Mouse (Mus musculus) R1 (cell line): ENCODE measurements around the gene Hpse2.

Source experiments
- DNase-seq: peaks from one replicate; pipeline ENCODE4 v3.0.0-alpha.2; 2018; ENCODE audit warnings: low read depth, low spot score

Gene Hpse2

GRCm38 (mm10) chr19:42779531-42780155, 608.5 kb downstream of the Hpse2 start, which contains the start of gene Hps1:
Gene Hps1 (minus strand): TSS chr19:42779978.
- DNase-seq, result peak; percentile 94

GRCm38 (mm10) chr19:42777801-42778200, 610.4 kb downstream of the Hpse2 start:
- DNase-seq, result peak; percentile 67

GRCm38 (mm10) chr19:42776813-42777212, 611.3 kb downstream of the Hpse2 start:
- DNase-seq, result peak; percentile 82

GRCm38 (mm10) chr19:42770141-42770872, 617.8 kb downstream of the Hpse2 start:
- no peak for DNase-seq

DNA sequence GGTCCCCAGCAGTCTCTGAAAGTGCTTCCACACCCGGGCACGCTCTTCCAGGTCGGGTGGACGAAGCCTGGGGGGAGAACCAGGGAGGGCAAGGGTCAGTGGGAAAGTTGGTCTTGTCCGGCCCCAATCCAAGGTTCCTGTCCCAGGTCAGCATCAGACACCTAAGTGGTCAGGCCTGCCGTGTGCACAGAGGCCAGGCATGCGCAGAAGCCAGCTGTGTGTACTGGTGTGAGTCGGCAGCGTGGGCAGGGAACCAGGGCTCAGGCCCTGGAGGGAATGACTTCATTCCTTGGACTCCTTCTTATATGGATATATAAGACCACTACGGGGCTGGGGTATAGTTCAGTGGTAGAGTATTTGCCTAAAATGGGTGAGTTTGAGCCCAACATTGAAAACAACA, 618.5 kb downstream of the Hpse2 start:
- no peak for DNase-seq

DNA sequence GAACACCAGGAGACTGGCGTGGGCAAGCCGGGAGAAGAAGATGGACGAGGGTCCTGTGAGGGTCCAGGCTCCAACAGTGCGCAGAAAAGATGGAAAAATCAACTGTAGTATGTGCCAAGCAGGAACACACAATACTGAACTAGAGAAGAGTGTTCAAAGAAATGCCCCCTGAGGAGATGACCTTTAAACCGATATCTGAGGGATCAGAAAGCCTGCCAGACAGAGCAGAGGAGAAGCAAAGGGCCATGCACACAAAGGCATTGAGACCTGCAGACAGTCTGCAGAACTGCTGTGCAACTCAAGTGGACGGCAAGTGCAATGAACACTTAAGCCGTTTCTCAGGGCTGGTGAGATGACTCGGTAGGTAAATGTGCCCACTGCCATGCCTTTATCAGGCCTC, 620.8 kb downstream of the Hpse2 start:
- DNase-seq, result no peak

- no peak for DNase-seq
Observed at GRCm38 (mm10) chr19:42764398-42764797, 623.8 kb downstream of the Hpse2 start.

GRCm38 (mm10) chr19:42756671-42757070, 631.5 kb downstream of the Hpse2 start:
- no peak for DNase-seq

DNA sequence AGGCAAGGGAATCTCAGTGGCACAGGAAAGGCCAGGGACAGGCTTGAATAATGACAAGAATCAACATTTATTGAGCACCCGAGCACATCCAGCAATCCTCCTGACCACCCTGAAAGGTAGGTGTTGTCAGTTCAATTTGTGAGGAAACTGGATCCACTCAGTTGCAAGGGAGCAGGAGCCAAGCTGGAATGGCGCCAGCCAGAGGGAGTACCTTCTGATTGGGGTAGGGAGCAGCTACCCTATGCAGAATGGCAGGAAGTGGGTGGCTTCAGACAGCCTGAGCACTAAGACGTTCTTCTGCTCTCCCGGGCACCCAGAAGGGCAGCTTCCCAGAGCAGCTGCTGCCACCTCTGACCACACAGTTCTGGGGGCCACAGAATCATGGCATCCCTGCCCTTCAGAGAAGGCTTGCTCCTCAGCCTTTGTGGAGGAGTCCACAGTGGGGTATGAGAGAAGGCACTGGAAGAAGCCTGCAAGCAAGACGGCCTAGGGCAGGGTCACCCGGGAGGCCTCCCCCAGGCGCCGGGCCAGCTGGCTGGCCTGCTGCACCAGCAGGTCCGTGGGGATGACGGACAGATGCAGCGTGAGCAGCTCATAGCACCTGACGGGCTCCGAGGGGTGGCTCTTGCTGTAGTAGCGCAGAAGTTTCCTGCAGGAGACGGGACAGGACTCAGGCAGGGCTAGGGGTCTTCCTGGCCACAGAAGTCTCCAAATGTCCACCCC, 632.8 kb downstream of the Hpse2 start:
- DNase-seq, result no peak

DNA sequence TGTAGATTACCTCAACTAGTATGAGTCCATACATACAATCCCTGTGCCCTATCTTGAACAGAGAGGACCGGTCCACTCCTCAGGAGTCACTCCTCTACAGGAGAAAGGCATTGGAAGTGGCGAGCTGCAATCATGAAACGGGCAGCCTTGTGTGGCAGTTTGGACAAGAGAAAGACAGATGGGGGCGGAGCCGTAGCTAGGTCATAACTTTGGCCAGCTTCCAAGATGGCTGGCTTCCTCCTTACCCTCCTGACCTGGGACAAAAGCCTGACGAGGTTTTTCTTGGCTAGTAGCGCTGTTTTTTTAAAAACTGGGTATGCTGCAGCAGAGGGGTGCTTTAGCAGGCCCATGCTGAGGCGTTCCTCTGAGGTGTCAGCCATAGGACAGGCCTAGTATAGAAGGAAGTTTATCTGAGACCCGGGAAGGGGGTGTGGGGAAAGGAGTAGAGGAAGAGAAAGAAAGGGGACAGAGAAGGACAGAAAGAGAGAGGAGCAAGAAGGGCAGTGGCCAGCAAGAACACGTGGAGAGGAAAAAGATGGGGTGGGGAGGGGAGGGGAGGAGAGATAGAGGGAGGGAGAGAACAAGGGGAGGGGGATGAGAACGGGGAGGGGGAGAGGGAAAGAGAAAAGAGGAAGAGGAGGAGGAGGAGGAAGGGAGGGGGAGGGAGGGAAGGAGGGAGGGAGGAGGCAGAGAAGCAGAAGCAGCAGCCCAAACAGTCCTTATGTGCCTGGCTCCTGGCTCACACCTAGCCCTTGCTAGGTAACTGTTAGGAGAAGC, 634.8 kb downstream of the Hpse2 start:
- DNase-seq, result no peak

GRCm38 (mm10) chr19:42752363-42752931, 635.7 kb downstream of the Hpse2 start, which contains the start of gene Pyroxd2:
Gene Pyroxd2 (minus strand): TSS chr19:42752775.
- DNase-seq, result peak; percentile 89

DNA sequence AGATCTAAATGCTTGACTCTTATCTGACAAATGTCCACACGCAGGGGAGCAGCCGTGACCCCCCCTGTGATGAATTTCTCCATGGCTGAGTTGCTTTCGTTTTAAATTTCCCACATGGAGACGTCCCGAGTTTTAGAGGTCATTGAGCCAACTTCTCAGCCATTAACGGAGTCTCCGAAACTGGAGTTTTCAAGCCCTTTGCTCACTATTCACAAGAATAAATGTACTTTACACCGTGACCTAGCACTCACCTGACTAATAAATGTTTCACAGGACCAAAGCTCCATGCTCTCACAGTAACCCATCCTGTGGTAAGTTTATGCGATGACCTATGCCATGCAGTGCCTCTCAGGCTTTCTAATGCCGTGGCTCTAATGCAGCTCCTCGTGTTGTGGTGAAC, 638.0 kb downstream of the Hpse2 start:
- DNase-seq, result no peak

GRCm38 (mm10) chr19:42746702-42747101, 641.5 kb downstream of the Hpse2 start:
- DNase-seq, result no peak

DNA sequence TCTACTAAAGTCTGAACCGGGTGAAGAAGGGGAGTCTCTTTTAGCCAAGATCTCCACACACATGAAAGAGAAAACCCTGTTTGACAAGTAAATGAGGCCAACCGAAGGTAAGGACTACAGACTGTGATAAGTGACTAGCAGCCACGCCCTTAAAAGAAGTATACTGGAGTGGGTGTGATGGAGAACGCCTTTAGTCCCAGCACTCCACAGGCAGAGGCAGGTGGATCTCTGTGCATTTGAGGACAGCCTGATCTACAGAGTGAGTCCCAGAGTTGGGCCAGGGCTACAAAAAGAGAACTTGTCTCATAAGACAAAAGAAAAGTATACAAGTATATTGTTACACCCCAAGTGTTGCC, 642.3 kb downstream of the Hpse2 start:
- DNase-seq, result no peak

DNA sequence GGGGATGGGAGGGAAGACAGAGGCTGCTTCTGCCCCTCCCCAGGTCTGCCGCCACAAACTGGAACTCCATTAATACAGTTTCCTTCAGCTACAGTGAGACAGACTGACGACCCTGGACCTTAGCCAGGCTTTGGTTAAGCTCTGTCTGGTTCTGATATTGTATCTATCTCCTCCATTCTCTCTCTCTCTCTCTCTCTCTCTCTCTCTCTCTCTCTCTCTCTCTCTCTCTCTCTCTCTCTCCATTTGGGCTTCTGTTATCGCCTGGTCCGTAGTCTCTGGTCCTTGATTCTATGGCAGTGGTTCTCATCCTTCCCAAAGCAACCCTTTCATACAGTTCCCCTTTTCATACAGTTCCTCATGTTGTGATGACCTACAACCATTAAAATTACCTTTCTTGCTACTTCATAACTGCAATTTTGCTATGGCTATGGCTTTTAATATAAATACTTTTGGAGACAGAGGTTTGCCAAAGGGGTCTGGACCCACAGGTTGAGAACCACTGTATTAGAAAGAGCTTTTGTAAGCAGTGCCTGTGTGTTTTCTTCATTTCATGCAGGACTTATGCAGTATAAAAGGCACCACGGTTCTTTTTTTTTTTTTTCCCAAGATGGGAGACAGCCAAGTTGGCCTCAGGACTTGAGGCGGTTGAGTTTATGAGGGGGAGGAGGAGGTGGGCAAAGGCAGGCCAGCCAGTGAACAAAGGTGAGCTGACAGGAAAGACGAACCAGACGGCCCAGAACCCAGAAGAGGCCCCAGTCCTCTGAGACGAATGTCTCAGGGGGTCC, 642.9 kb downstream of the Hpse2 start:
- DNase-seq, result no peak

DNA sequence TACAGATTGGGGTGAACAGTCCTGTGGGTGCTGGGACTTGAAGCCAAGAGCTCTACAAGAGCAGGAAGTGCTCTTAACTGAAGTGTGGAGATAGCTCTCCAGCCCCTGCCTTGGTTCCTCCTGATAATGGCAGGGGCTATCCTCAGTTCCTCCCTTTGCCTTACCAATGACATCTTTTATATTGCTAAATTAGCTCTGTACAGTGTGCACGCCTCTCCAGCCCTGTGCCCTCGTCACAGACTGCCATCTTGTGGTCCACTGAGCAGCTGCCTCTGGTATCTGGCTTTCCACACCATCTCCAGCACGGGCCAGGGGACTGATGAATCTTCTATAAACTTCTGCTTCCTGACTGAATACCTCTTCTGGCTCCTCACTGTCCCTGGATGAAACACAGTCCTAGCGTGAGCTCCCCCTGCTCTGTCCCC, 644.0 kb downstream of the Hpse2 start:
- peak; percentile 41 for DNase-seq

DNA sequence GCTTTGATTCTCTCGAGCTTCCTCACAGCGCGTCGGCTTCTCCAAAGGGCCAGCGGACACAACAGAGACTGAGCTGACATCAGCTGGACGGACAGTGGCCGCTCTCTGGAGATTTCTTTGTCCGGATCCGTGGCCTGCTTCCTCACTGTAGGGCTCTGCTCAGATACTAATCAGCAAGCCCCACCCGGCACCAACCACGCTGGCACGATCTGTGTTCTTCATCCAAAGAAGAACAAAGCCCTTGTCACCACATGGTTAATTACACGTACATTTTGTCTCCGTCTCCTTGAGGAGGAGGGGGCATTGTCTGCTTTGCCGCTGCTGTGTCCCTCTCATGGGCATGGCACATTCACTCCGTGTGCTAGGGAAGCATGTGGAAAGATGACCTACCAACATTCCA, 644.9 kb downstream of the Hpse2 start:
- no peak for DNase-seq

DNA sequence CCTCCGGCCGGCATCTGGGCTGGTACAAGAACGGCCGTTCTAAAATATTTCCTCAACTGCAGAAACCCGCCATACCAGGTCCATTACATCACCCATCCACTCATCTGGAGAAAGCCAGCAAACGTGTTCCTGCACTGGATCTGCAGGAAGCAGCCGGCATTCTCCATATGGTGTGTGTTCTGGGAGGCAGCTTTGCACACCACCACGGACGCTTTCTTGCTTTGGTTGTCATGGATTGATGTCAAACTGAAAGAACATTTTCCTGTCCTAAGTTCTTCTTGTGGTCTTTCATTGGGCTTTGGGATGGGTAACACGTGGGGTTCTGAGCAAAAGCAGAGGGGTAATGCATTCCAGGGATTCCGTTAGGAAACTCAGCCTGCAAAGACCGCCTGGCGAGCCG, 646.3 kb downstream of the Hpse2 start:
- DNase-seq, result no peak

DNA sequence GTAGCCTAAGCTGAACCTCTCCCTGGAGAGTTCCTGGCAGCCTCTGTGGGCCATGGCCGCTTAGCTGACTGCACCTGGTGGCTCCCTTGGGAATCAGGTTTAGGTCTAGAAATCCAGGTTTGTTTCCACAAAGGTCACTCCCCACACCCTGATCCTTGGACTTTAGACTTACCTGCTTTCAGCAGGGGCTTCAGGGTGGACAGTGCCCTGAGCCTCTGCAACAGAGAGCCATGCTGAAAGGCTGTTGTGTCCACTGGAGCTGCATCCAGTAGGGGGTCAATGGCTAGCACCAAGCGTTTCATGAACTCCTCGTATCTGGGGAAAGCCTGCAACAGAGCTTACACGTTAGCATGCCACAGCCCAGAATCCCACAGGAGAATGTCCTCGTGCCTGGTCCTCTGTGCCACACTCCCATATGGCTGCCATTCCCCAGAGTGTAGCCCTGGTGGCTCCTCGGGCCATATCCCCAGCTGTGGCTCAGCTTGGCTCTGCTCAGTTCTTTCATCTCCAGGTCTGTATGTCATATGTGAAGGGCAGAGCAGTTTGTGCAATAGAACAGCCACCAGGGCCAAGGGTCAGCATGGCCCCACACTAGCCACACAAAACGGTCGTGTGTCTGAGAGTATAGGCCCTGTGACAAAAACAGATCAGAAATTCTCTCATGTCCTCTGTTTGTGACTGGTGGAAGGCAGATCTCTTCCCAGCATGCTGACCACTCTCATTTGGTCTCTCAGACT, 647.8 kb downstream of the Hpse2 start:
- DNase-seq, result no peak

- no peak for DNase-seq
Observed at GRCm38 (mm10) chr19:42739734-42740133, 648.4 kb downstream of the Hpse2 start.
